Mouse (Mus musculus): ENCODE data around the gene P2ry13.

- TF ChIP-seq GATA1 (IDR thresholded peaks at IDR 0.05; ENCODE audit: low read length) (no peak), TAL1 (IDR thresholded peaks at IDR 0.05; ENCODE audit: low read length) (no peak)
Observed at GRCm38 (mm10) chr3:59222303-59222702, 11.6 kb upstream of the P2ry13 start.
